Mouse (Mus musculus) embryonic facial prominence, embryonic 10.5 days (tissue): ENCODE results near the gene Acd. TPM values are rescaled to one million over a fixed set of nuclear protein-coding genes. Genes with fewer than 3 reads are reported as not detected.

Experiments used
- DNase-seq: peaks from one replicate; pipeline ENCODE4 v3.0.0-alpha.2; 2017; ENCODE audit warnings: low spot score
- H3K27ac ChIP-seq: fragments of 300-500 bp; sonication (generic); replicated peaks from 2 replicates; pipeline ENCODE4 v1.5.1; 2016; ENCODE audit warnings: mild to moderate bottlenecking
- H3K27me3 ChIP-seq: fragments of 300-500 bp; sonication (generic); replicated peaks from 2 replicates; pipeline ENCODE4 v1.6.1; 2016; ENCODE audit warnings: low read depth, mild to moderate bottlenecking; ENCODE audit not compliant: poor library complexity, severe bottlenecking
- H3K36me3 ChIP-seq: fragments of 300-500 bp; sonication (generic); replicated peaks from 2 replicates; pipeline ENCODE4 v1.6.1; 2016; ENCODE audit warnings: mild to moderate bottlenecking, moderate library complexity
- H3K4me1 ChIP-seq: fragments of 300-500 bp; sonication (generic); 2 replicates; pipeline ENCODE4 v1.6.1; 2016
- H3K4me3 ChIP-seq: fragments of 300-500 bp; sonication (generic); 2 replicates; pipeline ENCODE4 v1.5.1; 2016; ENCODE audit warnings: mild to moderate bottlenecking, moderate library complexity
- H3K9me3 ChIP-seq: fragments of 300-500 bp; sonication (generic); 2 replicates; pipeline ENCODE4 v1.6.1; 2016; ENCODE audit warnings: mild to moderate bottlenecking
- WGBS: fragments of 180-500 bp; shearing (Covaris S2); methylation state at CpG from one replicate; pipeline ENCODE4 v1.1.7; 2016; 5-methylcytosine and 5-hydroxymethylcytosine counted together
- polyA plus RNA-seq: library from polyadenylated mRNA; unstranded; fragments of >200 nt; fragmentation: Nextera tagmentation; extraction: Ambion mirVana; gene quantifications from 2 replicates; pipeline ENCODE4 v1.2.1, GENCODE M21; 2016

The Acd gene
- polyA plus RNA-seq, result 67.7 and 72.6 TPM in 2 replicates

DNA sequence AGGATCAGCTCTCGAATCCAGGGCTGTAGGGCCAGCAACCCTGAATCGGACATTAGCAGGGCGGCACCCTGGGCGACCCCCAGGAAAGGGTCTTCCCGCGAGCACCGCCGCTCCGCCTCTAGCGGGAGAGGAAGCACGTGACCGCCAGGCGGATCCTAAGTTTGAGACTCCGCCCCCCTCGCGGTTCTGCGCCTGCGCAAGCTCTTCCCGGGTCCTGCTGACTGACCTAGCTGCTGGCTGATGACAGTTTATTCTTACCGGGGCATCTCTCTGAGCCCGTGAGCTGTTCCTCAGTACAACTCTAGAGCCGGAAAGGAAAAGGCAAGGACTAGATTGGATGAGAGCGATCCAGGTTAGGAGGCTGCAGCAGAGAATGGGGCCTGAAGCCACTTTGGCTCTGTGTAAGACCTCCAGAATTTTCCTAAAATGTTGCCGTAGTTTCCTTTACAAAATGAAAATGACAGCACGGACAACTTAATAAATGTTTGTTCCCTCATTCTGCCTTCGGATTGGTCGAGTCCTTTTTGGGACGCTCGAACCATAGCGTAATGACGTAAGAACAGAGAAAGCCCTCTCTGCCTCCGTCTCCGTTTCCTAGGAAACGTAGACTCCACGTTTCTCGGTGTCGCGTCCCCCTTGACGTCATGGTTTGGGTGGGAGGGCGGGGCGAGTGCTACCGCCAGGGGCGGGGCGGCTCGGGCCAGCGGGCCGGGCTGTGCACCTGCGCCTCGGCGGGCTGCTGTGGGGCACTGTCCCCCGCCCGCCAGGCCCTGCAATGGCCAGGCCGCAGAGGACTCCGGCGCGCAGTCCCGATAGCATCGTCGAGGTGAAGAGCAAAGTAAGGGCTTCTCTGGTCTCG lies at the start of gene Acd, which contains the start of gene Pard6a:
Gene Acd, minus strand, starts transcription at position 137 of the 859 bp plus-strand sequence.
Gene Pard6a, plus strand, starts transcription at position 183 of the 859 bp plus-strand sequence.
- WGBS, result under 1% methylated on average over 60 of the region's 60 CpGs
- peak within 1 kb of the TSS; percentile 84 for H3K27ac ChIP-seq
- no peaks in the 10 kb centered on the region for H3K27me3 ChIP-seq
- H3K4me1 ChIP-seq, result peaks cover 29% of the 10 kb centered on the region
- peaks cover 69% of the 10 kb centered on the region for H3K36me3 ChIP-seq
- peak; percentile 99 for DNase-seq
- peak within 1 kb of the TSS; percentile 81 for H3K4me3 ChIP-seq
- H3K9me3 ChIP-seq, result no peaks in the 10 kb centered on the region

DNA sequence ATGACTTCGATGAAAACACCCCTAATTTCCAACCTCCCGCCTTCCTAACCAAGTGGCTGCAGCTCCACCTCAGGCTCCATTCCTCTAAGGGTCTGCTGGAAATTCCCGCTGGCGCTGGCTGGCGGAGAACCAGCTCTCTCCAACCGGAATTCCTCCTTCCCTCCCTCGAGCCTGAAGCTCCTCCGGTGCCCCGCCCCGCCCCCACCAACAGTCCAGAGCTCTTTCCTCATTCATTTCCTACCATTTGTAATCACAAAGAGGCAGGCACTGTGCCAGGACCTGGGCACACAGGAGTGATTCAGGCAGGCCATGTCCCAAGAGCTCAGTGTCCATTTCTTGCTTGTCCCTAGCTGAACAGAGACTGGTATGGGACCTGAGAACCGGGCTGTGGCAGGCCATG lies 49.7 kb upstream of the Acd start:
- peaks cover 32% of the 10 kb centered on the region for H3K4me1 ChIP-seq
- peak overlapping the region; percentile 72 for H3K27ac ChIP-seq
- WGBS, result 13% methylated on average over 11 of the region's 11 CpGs
- peaks cover 23% of the 10 kb centered on the region for H3K36me3 ChIP-seq
- H3K4me3 ChIP-seq, result peak overlapping the region; percentile 33
- H3K27me3 ChIP-seq, result no peaks in the 10 kb centered on the region
- H3K9me3 ChIP-seq, result no peaks in the 10 kb centered on the region
- DNase-seq, result peak; percentile 55

DNA sequence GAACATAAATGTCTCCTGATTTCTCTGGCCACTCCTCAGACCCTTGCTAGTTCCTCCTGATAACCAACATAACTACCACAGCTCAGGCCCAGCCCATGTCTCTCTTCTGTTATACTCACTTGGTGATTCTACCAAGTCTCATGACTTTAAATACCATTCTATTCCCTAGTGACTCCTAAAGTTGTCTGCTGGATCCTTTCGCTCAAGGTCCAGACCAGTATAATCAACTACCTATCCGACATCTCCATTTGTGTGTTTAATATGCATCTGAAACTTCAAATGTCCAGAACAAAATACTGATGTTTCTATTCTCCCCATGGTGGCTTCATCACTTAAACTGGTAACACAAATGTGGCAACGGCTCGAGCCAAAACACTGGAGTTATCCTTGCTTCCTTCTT lies 42.4 kb upstream of the Acd start:
- no peak for DNase-seq
- 89% methylated on average over 4 of the region's 4 CpGs for WGBS
- Histone ChIP-seq H3K27ac (no peak overlapping the region), H3K36me3 (peaks cover 17% of the 10 kb centered on the region), H3K9me3 (no peaks in the 10 kb centered on the region), H3K4me1 (peaks cover 13% of the 10 kb centered on the region), H3K4me3 (no peak overlapping the region), H3K27me3 (no peaks in the 10 kb centered on the region)

DNA sequence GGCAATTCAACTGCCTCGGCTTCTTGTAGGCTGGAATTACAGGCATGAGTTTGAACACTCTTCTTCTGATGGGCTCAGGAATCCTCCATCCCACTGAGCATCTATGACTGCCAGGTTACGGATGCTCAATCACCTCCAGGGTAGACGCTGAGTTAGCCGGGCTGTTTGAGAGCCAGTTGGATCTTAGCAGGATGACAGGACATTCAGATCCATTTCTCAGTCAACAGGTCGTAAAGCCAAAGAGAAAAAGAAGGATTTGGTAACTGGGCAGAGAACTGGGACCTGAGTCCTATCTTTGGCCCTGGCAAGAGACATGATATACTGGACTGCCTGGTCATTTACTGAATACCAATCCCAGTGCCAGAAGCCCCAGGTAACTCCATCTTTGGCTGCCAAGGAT lies 38.3 kb upstream of the Acd start:
- 92% methylated on average over 5 of the region's 5 CpGs for WGBS
- Histone ChIP-seq H3K4me1 (peaks cover 5% of the 10 kb centered on the region), H3K27ac (no peak overlapping the region), H3K9me3 (no peaks in the 10 kb centered on the region), H3K4me3 (no peak overlapping the region), H3K27me3 (no peaks in the 10 kb centered on the region), H3K36me3 (peaks cover 17% of the 10 kb centered on the region)
- no peak for DNase-seq

DNA sequence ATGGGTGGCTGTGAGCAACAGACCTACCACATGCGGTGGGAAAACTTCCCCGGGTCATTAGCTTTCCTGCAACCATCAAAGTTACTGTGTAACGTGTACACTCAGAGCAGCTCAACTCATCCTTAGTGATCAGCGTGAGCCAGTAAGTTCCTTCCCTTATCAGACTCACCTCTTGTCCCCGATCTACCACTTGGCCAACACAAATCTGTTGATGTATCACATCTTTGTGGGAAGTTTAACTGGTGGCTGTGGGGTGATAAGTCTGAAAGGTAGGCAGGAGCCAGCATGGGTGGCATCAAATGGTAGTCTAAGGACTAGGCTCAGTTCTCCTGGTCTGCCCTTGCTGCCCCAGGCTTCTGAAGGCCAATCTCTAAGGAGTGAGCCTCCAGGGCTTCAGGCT lies 31.3 kb upstream of the Acd start:
- no peaks in the 10 kb centered on the region for H3K27me3 ChIP-seq
- no peaks in the 10 kb centered on the region for H3K4me1 ChIP-seq
- H3K4me3 ChIP-seq, result no peak overlapping the region
- DNase-seq, result no peak
- H3K36me3 ChIP-seq, result peaks cover 15% of the 10 kb centered on the region
- no peak overlapping the region for H3K27ac ChIP-seq
- 91% methylated on average over 5 of the region's 5 CpGs for WGBS
- H3K9me3 ChIP-seq, result no peaks in the 10 kb centered on the region

DNA sequence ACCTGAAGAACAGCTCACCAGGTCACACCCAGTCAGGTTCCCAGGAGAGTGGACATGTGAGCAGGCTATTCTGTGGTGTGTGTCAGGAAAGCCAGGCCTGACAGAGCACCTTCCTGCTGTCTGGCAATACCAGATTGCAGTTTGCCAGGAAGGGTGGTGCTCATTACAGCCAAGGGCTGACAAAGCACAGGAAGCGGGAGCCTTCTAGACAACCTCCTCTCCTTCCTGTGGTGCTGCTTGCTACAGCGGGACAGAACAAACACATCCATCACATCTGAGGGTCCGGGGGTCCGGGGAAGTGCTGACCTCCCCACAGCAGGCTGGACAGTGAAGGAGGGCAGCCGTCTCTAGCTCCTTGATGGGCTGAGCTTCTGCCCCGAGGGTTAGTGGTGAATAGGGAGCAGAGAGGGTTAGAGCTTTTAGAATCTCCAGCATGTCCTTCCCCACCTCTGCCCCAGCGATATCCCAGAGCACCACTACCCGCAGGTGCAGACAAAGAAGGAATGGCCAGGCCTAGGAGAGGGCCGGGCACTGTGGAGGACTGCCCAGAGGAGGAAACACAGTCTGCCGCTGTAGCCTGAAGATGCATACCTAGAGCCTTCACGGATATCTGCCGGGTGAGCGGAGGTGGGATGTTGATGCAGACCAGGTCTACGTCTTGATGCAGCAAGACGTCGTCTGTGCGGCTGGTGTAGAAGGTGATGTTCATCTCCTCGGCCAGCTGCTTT lies 26.7 kb upstream of the Acd start:
- Histone ChIP-seq H3K36me3 (peaks cover 49% of the 10 kb centered on the region), H3K27ac (no peak overlapping the region), H3K4me1 (no peaks in the 10 kb centered on the region), H3K27me3 (no peaks in the 10 kb centered on the region), H3K9me3 (no peaks in the 10 kb centered on the region), H3K4me3 (no peak overlapping the region)
- WGBS, result 83% methylated on average over 18 of the region's 18 CpGs
- no peak for DNase-seq

DNA sequence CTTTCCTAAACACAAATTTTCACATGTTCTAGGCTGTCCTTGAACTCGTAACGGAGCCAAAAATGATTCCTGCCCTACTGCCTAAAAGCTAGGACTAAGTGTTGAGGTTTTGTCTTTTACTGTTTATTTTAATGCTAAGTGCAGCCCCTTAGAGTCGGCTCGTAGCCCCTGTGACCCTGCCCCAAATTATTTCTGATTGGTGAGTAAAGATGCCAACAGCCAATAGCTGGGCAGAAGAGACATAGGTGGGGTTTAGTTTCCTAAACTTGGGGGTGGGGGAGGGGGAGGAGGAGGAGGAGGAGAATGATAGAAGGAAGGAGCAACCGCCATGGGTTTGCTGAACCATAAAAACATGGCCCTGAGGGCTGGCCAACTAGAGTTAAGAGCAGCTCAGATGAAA lies 24.8 kb upstream of the Acd start:
- peaks cover 58% of the 10 kb centered on the region for H3K36me3 ChIP-seq
- H3K4me1 ChIP-seq, result no peaks in the 10 kb centered on the region
- WGBS, result 79% methylated on average over 5 of the region's 5 CpGs
- H3K9me3 ChIP-seq, result no peaks in the 10 kb centered on the region
- H3K27me3 ChIP-seq, result no peaks in the 10 kb centered on the region
- no peak overlapping the region for H3K4me3 ChIP-seq
- H3K27ac ChIP-seq, result no peak overlapping the region
- DNase-seq, result no peak

DNA sequence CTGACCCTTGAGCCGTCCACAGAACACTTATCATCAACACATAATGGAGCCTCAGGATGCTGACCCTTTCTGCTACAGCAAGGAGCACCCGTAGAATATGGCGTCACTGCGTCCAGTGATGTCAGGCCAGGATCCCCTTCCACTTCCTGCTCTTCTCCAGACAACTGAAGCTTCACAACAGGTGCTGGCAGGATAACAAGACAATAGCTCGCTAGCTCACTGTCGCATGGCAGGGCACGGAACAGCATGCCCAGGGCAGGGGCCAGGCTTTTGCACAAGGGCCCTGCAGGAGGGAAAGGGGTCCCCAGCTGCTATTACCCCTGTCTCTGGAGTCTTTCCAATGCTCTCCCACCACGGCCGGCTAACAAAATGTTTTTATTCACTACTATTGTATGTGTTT lies 22.0 kb upstream of the Acd start:
- Histone ChIP-seq H3K36me3 (peaks cover 66% of the 10 kb centered on the region), H3K4me3 (no peak overlapping the region), H3K4me1 (no peaks in the 10 kb centered on the region), H3K9me3 (no peaks in the 10 kb centered on the region), H3K27ac (no peak overlapping the region), H3K27me3 (no peaks in the 10 kb centered on the region)
- no peak for DNase-seq
- 91% methylated on average over 9 of the region's 9 CpGs for WGBS

DNA sequence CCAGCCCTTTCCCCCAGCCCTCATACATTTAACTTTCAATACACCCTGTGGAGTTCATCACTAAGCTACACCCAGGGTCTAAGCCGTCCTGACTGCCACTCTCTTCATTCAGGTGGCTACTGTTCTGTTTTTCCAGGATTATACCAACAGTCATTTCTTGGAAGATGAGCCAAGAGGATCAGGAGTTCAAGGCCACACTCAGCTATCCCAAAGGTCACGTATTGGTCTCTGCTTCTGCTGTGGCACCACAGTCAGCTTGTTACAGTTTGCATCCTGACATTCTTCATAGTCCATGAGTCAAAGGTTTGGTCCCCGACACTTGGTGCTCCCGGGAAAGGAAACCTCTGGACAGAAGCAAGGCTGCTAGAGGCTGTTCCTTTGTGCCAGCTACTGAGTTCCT lies 18.7 kb upstream of the Acd start:
- no peaks in the 10 kb centered on the region for H3K27me3 ChIP-seq
- no peak overlapping the region for H3K4me3 ChIP-seq
- peaks cover 69% of the 10 kb centered on the region for H3K36me3 ChIP-seq
- H3K27ac ChIP-seq, result no peak overlapping the region
- 81% methylated on average over 4 of the region's 4 CpGs for WGBS
- no peaks in the 10 kb centered on the region for H3K9me3 ChIP-seq
- H3K4me1 ChIP-seq, result no peaks in the 10 kb centered on the region
- DNase-seq, result no peak

DNA sequence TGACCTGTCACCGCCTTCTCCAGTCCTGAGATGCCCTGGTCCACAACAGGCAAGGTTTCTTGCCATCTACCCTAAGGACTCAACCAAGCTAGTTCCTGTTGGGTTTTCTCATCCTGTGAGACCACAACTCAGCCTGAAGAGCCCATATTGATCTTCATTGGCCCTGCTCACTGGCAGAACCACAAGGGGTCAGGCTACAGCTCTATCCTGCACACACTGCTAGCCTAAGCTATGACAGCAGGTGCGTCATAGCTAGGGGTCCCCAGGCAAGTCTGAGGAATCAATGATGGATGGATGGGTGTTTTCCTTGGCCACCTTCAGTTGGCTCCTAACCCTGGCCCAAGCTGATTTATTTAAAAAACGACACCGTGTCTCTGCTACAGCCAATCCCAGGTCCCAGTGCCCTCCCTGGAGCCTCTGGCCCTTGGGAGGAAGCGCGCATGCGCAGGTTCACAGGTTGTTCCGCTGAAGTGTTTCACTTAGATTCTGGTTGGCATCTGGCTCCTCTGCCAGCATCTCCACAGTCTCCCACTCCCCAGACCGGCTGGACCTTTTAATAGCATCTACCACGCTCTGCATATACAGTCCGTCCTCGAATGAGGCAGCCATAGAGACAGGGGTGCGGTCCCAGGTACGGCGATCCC lies 15.5 kb upstream of the Acd start:
- Histone ChIP-seq H3K4me1 (no peaks in the 10 kb centered on the region), H3K27me3 (no peaks in the 10 kb centered on the region), H3K36me3 (peaks cover 48% of the 10 kb centered on the region), H3K27ac (no peak overlapping the region), H3K9me3 (no peaks in the 10 kb centered on the region), H3K4me3 (no peak overlapping the region)
- 91% methylated on average over 15 of the region's 15 CpGs for WGBS
- DNase-seq, result no peak

DNA sequence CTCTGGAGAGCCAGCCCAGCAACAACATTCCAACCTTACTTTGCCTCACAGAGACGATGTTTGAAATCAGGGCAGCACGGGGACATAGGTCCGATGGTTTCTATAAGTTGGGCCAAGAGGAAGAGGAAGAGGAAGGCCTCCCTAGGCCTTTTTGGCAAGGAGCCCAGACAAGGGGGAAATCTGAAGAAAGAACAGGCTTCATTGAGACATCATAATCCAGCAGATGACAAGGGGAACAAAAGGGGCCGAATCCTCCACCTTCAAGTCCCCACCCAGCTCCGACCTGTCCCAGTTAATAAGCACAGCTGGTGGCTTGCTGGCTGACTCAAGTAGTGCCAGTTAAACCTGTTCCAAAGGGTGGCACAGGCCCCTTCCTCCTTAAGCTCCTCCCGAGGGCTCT lies 14.1 kb upstream of the Acd start:
- no peaks in the 10 kb centered on the region for H3K4me1 ChIP-seq
- 87% methylated on average over 6 of the region's 6 CpGs for WGBS

DNA sequence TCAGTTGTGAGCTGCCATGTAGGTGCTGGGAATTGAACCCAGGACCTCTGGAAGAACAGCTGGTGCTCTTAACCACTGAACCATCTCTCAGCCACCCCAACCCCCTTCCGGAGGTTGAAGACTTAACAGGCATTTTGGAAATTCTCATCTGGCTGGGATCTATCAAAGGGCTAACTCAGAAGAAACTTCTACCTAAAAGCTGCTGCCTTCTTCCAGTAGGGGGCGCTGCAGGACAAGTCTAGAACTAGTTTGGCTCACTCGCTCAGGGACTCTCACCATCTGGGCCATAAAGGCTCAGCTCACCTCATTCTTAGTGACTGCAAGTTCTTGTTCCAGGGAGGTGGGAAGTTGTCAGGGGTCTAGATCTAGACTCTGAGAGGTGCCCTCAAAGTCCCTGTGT lies 13.2 kb upstream of the Acd start:
- no peak overlapping the region for H3K4me3 ChIP-seq
- no peaks in the 10 kb centered on the region for H3K9me3 ChIP-seq
- no peak overlapping the region for H3K27ac ChIP-seq
- DNase-seq, result peak; percentile 87
- no peaks in the 10 kb centered on the region for H3K27me3 ChIP-seq
- 18% methylated on average over 3 of the region's 3 CpGs for WGBS
- no peaks in the 10 kb centered on the region for H3K4me1 ChIP-seq
- peaks cover 35% of the 10 kb centered on the region for H3K36me3 ChIP-seq

More for the DNA sequence above, 14.1 kb upstream of the Acd start:
- no peak for DNase-seq
- Histone ChIP-seq H3K27me3 (no peaks in the 10 kb centered on the region), H3K36me3 (peaks cover 42% of the 10 kb centered on the region), H3K27ac (no peak overlapping the region), H3K4me3 (no peak overlapping the region), H3K9me3 (no peaks in the 10 kb centered on the region)
